Mouse (Mus musculus) heart, postnatal 0 days (tissue): Measurements from ENCODE around the gene Cox14.

Source experiments
- CTCF ChIP-seq: IDR thresholded peaks from 2 replicates; pipeline ENCODE4 v1.5.1; 2016; ENCODE audit warnings: antibody characterized with exemption, control low read depth, low read depth
- EP300 ChIP-seq: IDR thresholded peaks from 2 replicates; pipeline ENCODE4 v1.6.1; 2016; ENCODE audit warnings: antibody characterized with exemption, low read depth

DNA sequence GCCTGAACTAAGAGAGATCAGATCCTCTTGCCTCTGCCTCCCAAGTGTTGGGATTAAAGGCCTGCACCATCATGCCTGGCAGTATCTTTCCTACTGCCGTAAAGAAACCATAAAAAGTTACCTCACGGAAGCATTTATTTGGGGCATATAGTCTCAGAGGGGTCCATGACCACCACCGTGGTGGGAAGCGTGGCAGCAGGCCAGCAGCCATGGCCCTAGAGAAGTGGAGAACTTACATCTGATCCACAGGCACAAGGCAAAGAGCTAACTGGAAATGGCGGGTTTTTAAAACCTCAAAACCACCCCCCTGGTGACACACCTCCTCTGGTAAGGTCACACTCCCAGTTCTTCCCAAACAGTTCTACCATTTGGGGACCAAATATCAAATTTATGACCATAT, 2.8 kb downstream of the Cox14 start:
- TF ChIP-seq EP300, result no peak
- TF ChIP-seq CTCF, result no peak
